Mouse (Mus musculus) intestine, embryonic 14.5 days (tissue): ENCODE measurements around the gene Scgb1b17. TPM values are rescaled to one million over a fixed set of nuclear protein-coding genes. Genes with fewer than 3 reads are reported as not detected.
"Not testable (repeated sequence)": the region's sequence is repeated elsewhere in the genome, so short reads cannot be mapped to it uniquely, and the experiment has no call there.

ENCODE experiments used
- ATAC-seq: fragments of 200-750 bp; cut with Nextera tagmentation; replicated peaks from 2 replicates; pipeline ENCODE4 v1.8.0; 2017; ENCODE audit warnings: low read depth, moderate number of reproducible peaks, moderate TSS enrichment, moderate library complexity; ENCODE audit not compliant: low FRiP score, low TSS enrichment
- DNase-seq: peaks from one replicate; pipeline ENCODE4 v3.0.0-alpha.2; 2018; ENCODE audit warnings: low spot score
- H3K27ac ChIP-seq: fragments of 300-500 bp; sonication (generic); 2 replicates; pipeline ENCODE4 v1.5.1; 2014; ENCODE audit warnings: low read depth, mild to moderate bottlenecking, control low read depth
- H3K27me3 ChIP-seq: fragments of 300-500 bp; sonication (generic); replicated peaks from 2 replicates; pipeline ENCODE4 v1.6.1; 2014; ENCODE audit warnings: low read length, control low read depth; ENCODE audit not compliant: control insufficient read depth, insufficient read depth
- H3K36me3 ChIP-seq: fragments of 300-500 bp; sonication (generic); 2 replicates; pipeline ENCODE4 v1.6.1; 2014; ENCODE audit warnings: low read length, control low read depth; ENCODE audit not compliant: control insufficient read depth, insufficient read depth
- H3K4me1 ChIP-seq: fragments of 300-500 bp; sonication (generic); replicated peaks from 2 replicates; pipeline ENCODE4 v1.6.1; 2014; ENCODE audit warnings: low read length, control low read depth, mixed read lengths; ENCODE audit not compliant: control insufficient read depth, insufficient read depth
- H3K4me2 ChIP-seq: fragments of 300-500 bp; sonication (generic); 2 replicates; pipeline ENCODE4 v1.6.1; 2014; ENCODE audit warnings: low read length
- H3K4me3 ChIP-seq: fragments of 300-500 bp; sonication (generic); 2 replicates; pipeline ENCODE4 v1.5.1; 2014; ENCODE audit warnings: low read depth, low read length, control low read depth, mixed read lengths
- H3K9ac ChIP-seq: fragments of 300-500 bp; sonication (generic); 2 replicates; pipeline ENCODE4 v1.6.1; 2014; ENCODE audit warnings: mild to moderate bottlenecking, low read length
- H3K9me3 ChIP-seq: fragments of 300-500 bp; sonication (generic); 2 replicates; pipeline ENCODE4 v1.6.1; 2016; ENCODE audit warnings: low read length, control low read depth; ENCODE audit not compliant: control insufficient read depth
- polyA plus RNA-seq: library from polyadenylated mRNA; unstranded; fragments of >200 nt; fragmentation: Nextera tagmentation; extraction: Ambion mirVana; gene quantifications from 2 replicates; pipeline ENCODE4 v1.2.1, GENCODE M21; 2014

The Scgb1b17 gene
- polyA plus RNA-seq = not detected in 2 replicates

- not testable (repeated sequence) for DNase-seq, ATAC-seq, H3K4me1 ChIP-seq, H3K27me3 ChIP-seq, H3K9me3 ChIP-seq, H3K4me3 ChIP-seq, H3K36me3 ChIP-seq, H3K4me2 ChIP-seq, H3K27ac ChIP-seq, H3K9ac ChIP-seq
Measured at GRCm38 (mm10) chr7:33063149-33063548, at the start of gene Scgb1b17. Gene Scgb1b17 (plus strand): TSS chr7:33063449.

- H3K27ac ChIP-seq, H3K36me3 ChIP-seq, H3K27me3 ChIP-seq, H3K4me2 ChIP-seq, H3K4me1 ChIP-seq, H3K4me3 ChIP-seq, H3K9me3 ChIP-seq, DNase-seq, ATAC-seq, H3K9ac ChIP-seq: not testable (repeated sequence)
Measured at GRCm38 (mm10) chr7:33056461-33056860, 6.8 kb upstream of the Scgb1b17 start, which contains the start of gene Scgb2b17. Gene Scgb2b17 (minus strand): TSS chr7:33056561.

Other genes starting within 250 kb of the Scgb1b17 start
- gene Scgb2b15, start 233.8 kb upstream of the Scgb1b17 start, polyA plus RNA-seq = not detected in 2 replicates
- not detected in 2 replicates for gene Scgb1b15, start 226.9 kb upstream of the Scgb1b17 start, polyA plus RNA-seq
- gene Scgb2b17, start 6.9 kb upstream of the Scgb1b17 start, polyA plus RNA-seq = not detected in 2 replicates
- not detected in 2 replicates for gene Scgb2b18, start 110.4 kb downstream of the Scgb1b17 start, polyA plus RNA-seq
- not detected in 2 replicates for gene Scgb1b18, start 122.1 kb downstream of the Scgb1b17 start, polyA plus RNA-seq
- not detected in 2 replicates for gene Scgb2b19, start 216.9 kb downstream of the Scgb1b17 start, polyA plus RNA-seq
- gene Scgb1b19, start 223.8 kb downstream of the Scgb1b17 start, polyA plus RNA-seq = not detected in 2 replicates